Mouse (Mus musculus) heart, embryonic 13.5 days (tissue): ENCODE results near the gene H1f0. TPM values are rescaled to one million over a fixed set of nuclear protein-coding genes. Genes with fewer than 3 reads are reported as not detected.
A peak's percentile ranks its signal among the peaks of the same experiment; 100 is the strongest.

Experiments used
- ATAC-seq: fragments of 200-750 bp; cut with Nextera tagmentation; 2 replicates; pipeline ENCODE4 v1.8.0; 2017; ENCODE audit warnings: moderate TSS enrichment; ENCODE audit not compliant: insufficient number of reproducible peaks, low FRiP score, low TSS enrichment; ENCODE audit errors: extremely low read depth
- H3K27ac ChIP-seq: fragments of 300-500 bp; sonication (generic); replicated peaks from 2 replicates; pipeline ENCODE4 v1.5.1; 2015; ENCODE audit warnings: moderate library complexity, mild to moderate bottlenecking, inconsistent platforms
- H3K27me3 ChIP-seq: fragments of 300-500 bp; sonication (generic); replicated peaks from 2 replicates; pipeline ENCODE4 v1.6.1; 2015; ENCODE audit warnings: mild to moderate bottlenecking, inconsistent platforms
- H3K36me3 ChIP-seq: fragments of 300-500 bp; sonication (generic); 2 replicates; pipeline ENCODE4 v1.6.1; 2015; ENCODE audit warnings: mild to moderate bottlenecking, inconsistent platforms
- H3K4me1 ChIP-seq: fragments of 300-500 bp; sonication (generic); 2 replicates; pipeline ENCODE4 v1.6.1; 2015; ENCODE audit warnings: inconsistent platforms
- H3K4me2 ChIP-seq: fragments of 300-500 bp; sonication (generic); 2 replicates; pipeline ENCODE4 v1.6.1; 2015; ENCODE audit warnings: inconsistent platforms, mild to moderate bottlenecking, moderate library complexity
- H3K4me3 ChIP-seq: fragments of 300-500 bp; sonication (generic); 2 replicates; pipeline ENCODE4 v1.5.1; 2015; ENCODE audit warnings: moderate library complexity, mild to moderate bottlenecking, inconsistent platforms
- H3K9ac ChIP-seq: fragments of 300-500 bp; sonication (generic); 2 replicates; pipeline ENCODE4 v1.6.1; 2015; ENCODE audit warnings: inconsistent platforms, mild to moderate bottlenecking, moderate library complexity
- H3K9me3 ChIP-seq: fragments of 300-500 bp; sonication (generic); 2 replicates; pipeline ENCODE4 v1.6.1; 2016; ENCODE audit warnings: inconsistent platforms
- WGBS: fragments of 180-500 bp; shearing (Covaris S2); methylation state at CpG from one replicate; pipeline ENCODE4 v1.1.7; 2015; ENCODE audit warnings: mixed read lengths; 5-methylcytosine and 5-hydroxymethylcytosine counted together
- microRNA-seq: library from miRNA; unstranded; fragments of <30 nt; microRNA quantifications from one replicate; pipeline ENCODE4, GENCODE M21; 2016
- polyA plus RNA-seq: library from polyadenylated mRNA; unstranded; fragments of >200 nt; fragmentation: Nextera tagmentation; extraction: Ambion mirVana; gene quantifications from 2 replicates; pipeline ENCODE4 v1.2.1, GENCODE M21; 2015

H1f0 gene
- polyA plus RNA-seq, 1 experiment from 2014 or later, result 238 TPM

- H3K9ac ChIP-seq, result peak overlapping the region; percentile 94
- WGBS, result 30% methylated on average over 10 of the region's 10 CpGs
These were observed 46.2 kb downstream of the H1f0 start for GRCm38 (mm10) chr15:79074446-79074845.

GRCm38 (mm10) chr15:79074913-79075532 is 46.8 kb downstream of the H1f0 start, which contains the start of gene Eif3l:
Eif3l (plus strand) TSS chr15:79075179.
- Histone ChIP-seq H3K9me3 (no peaks in the 10 kb centered on the region), H3K27ac (peak within 1 kb of the TSS; percentile 91), H3K27me3 (no peaks in the 10 kb centered on the region; the same call in 1 of the 2 replicates), H3K4me2 (peak within 1 kb of the TSS; percentile 97), H3K4me3 (peak within 1 kb of the TSS; percentile 88), H3K9ac (peak within 1 kb of the TSS; percentile 94), H3K4me1 (peaks cover 19% of the 10 kb centered on the region), H3K36me3 (peaks cover 41% of the 10 kb centered on the region)
- under 1% methylated on average over 49 of the region's 49 CpGs for WGBS
- ATAC-seq, result peak; percentile 70

More at GRCm38 (mm10) chr15:79074446-79074845, 46.2 kb downstream of the H1f0 start:
- H3K4me1 ChIP-seq, result peaks cover 19% of the 10 kb centered on the region
- H3K9me3 ChIP-seq, result no peaks in the 10 kb centered on the region
- H3K4me3 ChIP-seq, result peak overlapping the region; percentile 88
- H3K27me3 ChIP-seq, result no peaks in the 10 kb centered on the region; the same call in 1 of the 2 replicates
- no peak for ATAC-seq
- H3K36me3 ChIP-seq, result peaks cover 35% of the 10 kb centered on the region
- H3K27ac ChIP-seq, result peak overlapping the region; percentile 91
- H3K4me2 ChIP-seq, result peak overlapping the region; percentile 97

GRCm38 (mm10) chr15:79075658-79076365 is 47.6 kb downstream of the H1f0 start:
- 30% methylated on average over 15 of the region's 15 CpGs for WGBS
- Histone ChIP-seq H3K4me3 (peak overlapping the region; percentile 88), H3K4me1 (peaks cover 19% of the 10 kb centered on the region), H3K27me3 (no peaks in the 10 kb centered on the region), H3K4me2 (peak overlapping the region; percentile 97), H3K9me3 (no peaks in the 10 kb centered on the region), H3K27ac (peak overlapping the region; percentile 91; the same call in 1 of the 2 replicates), H3K36me3 (peaks cover 47% of the 10 kb centered on the region), H3K9ac (peak overlapping the region; percentile 94)
- ATAC-seq, result no peak

- no peak overlapping the region for H3K4me2 ChIP-seq
- H3K36me3 ChIP-seq, result peaks cover 84% of the 10 kb centered on the region
- no peak overlapping the region for H3K9ac ChIP-seq
- no peaks in the 10 kb centered on the region for H3K9me3 ChIP-seq
- no peak for ATAC-seq
- 93% methylated on average over 7 of the region's 7 CpGs for WGBS
- H3K4me3 ChIP-seq, result no peak overlapping the region
- H3K27ac ChIP-seq, result no peak overlapping the region
- peaks cover 14% of the 10 kb centered on the region for H3K4me1 ChIP-seq
- H3K27me3 ChIP-seq, result no peaks in the 10 kb centered on the region
These were observed 51.3 kb downstream of the H1f0 start for GRCm38 (mm10) chr15:79079567-79079966.

Small RNAs within 50 kb of the gene (microRNA-seq; reads per million reads assigned to microRNA genes)
- gene Mir6956, result not detected

Other genes with a start within 250 kb of the H1f0 start
- 5.1 and 5.3 TPM in 2 replicates for gene Card10, start 225.4 kb upstream of the H1f0 start, polyA plus RNA-seq
- 34.2 and 36.1 TPM in 2 replicates for gene Cdc42ep1, start 185.8 kb upstream of the H1f0 start, polyA plus RNA-seq
- gene Lgals2, start 172.9 kb upstream of the H1f0 start, polyA plus RNA-seq, result 0.82 TPM in 1 of 2 replicates, not detected in the other
- 44.3 and 46.2 TPM in 2 replicates for gene Gga1, start 151.3 kb upstream of the H1f0 start, polyA plus RNA-seq
- gene Gm49510, start 128.8 kb upstream of the H1f0 start, polyA plus RNA-seq, result 0.20 and 0.31 TPM in 2 replicates
- 18.8 and 19.5 TPM in 2 replicates for gene Sh3bp1, start 128.7 kb upstream of the H1f0 start, polyA plus RNA-seq
- 20.2 and 21.2 TPM in 2 replicates for gene Pdxp, start 114.5 kb upstream of the H1f0 start, polyA plus RNA-seq
- 798 and 814 TPM in 2 replicates for gene Lgals1, start 101.7 kb upstream of the H1f0 start, polyA plus RNA-seq
- 37.3 and 42.9 TPM in 2 replicates for gene Nol12, start 93.5 kb upstream of the H1f0 start, polyA plus RNA-seq
- gene Triobp, start 80.7 kb upstream of the H1f0 start, polyA plus RNA-seq, result 45.8 and 46.8 TPM in 2 replicates
- not detected in 2 replicates for gene Galr3, start 13.4 kb downstream of the H1f0 start, polyA plus RNA-seq
- 23.9 and 25.4 TPM in 2 replicates for gene Ankrd54, start 34.4 kb downstream of the H1f0 start, polyA plus RNA-seq
- gene Eif3l, start 46.7 kb downstream of the H1f0 start, polyA plus RNA-seq, result 154 and 160 TPM in 2 replicates
- gene Micall1, start 80.4 kb downstream of the H1f0 start, polyA plus RNA-seq, result 15.4 and 15.6 TPM in 2 replicates
- 231 and 244 TPM in 2 replicates for gene Polr2f, start 112.6 kb downstream of the H1f0 start, polyA plus RNA-seq
- gene 1700088E04Rik, start 112.8 kb downstream of the H1f0 start, polyA plus RNA-seq, result 6.0 TPM in 2 replicates
- 0.42 and 0.44 TPM in 2 replicates for gene Sox10, start 136.8 kb downstream of the H1f0 start, polyA plus RNA-seq
- gene Pick1, start 200.7 kb downstream of the H1f0 start, polyA plus RNA-seq, result 32.4 and 33.4 TPM in 2 replicates
- 0.35 and 0.78 TPM in 2 replicates for gene Gm49486, start 200.9 kb downstream of the H1f0 start, polyA plus RNA-seq
- 0.27 and 0.34 TPM in 2 replicates for gene Slc16a8, start 226.3 kb downstream of the H1f0 start, polyA plus RNA-seq